Mouse (Mus musculus): ENCODE data around the gene Emilin1. TPM values are rescaled to one million over a fixed set of nuclear protein-coding genes. Genes with fewer than 3 reads are reported as not detected.
A peak's percentile ranks its signal among the peaks of the same experiment; 100 is the strongest.

The Emilin1 gene
- total RNA-seq, 2 experiments from 2014 or later = 2.5 to 3.4 TPM

- no peak for DNase-seq (ENCODE audit: extremely low spot score in 1 of 2, low spot score in 1 of 2)
Observed at GRCm38 (mm10) chr5:30901860-30902259, 11.3 kb upstream of the Emilin1 start.

- peak; percentile 86 to 88 for DNase-seq (ENCODE audit: extremely low spot score in 1 of 2, low spot score in 1 of 2)
Observed at GRCm38 (mm10) chr5:30907413-30908059, 5.7 kb upstream of the Emilin1 start, which contains the start of gene Ost4. Gene Ost4 (minus strand): TSS chr5:30907788.

- no peak for DNase-seq (ENCODE audit: extremely low spot score in 1 of 2, low spot score in 1 of 2)
Observed at GRCm38 (mm10) chr5:30908426-30909299, 4.5 kb upstream of the Emilin1 start.

GRCm38 (mm10) chr5:30909300-30909659 lies 3.9 kb upstream of the Emilin1 start:
- DNase-seq (ENCODE audit: extremely low spot score in 1 of 2, low spot score in 1 of 2) = no peak

GRCm38 (mm10) chr5:30909863-30910262 lies 3.3 kb upstream of the Emilin1 start:
- no peak for DNase-seq (ENCODE audit: extremely low spot score in 1 of 2, low spot score in 1 of 2)

- no peak for DNase-seq (ENCODE audit: extremely low spot score in 1 of 2, low spot score in 1 of 2)
Observed at GRCm38 (mm10) chr5:30910481-30910880, 2.7 kb upstream of the Emilin1 start.

GRCm38 (mm10) chr5:30912156-30912555 lies 1.0 kb upstream of the Emilin1 start:
- DNase-seq (ENCODE audit: extremely low spot score in 1 of 2, low spot score in 1 of 2) = no peak

GRCm38 (mm10) chr5:30914101-30914635 lies 966 bp downstream of the Emilin1 start:
- no peak for DNase-seq (ENCODE audit: extremely low spot score in 1 of 2, low spot score in 1 of 2)

- DNase-seq (ENCODE audit: extremely low spot score in 1 of 2, low spot score in 1 of 2) = no peak
Observed at GRCm38 (mm10) chr5:30914849-30915248, 1.6 kb downstream of the Emilin1 start.

GRCm38 (mm10) chr5:30915456-30915855 lies 2.3 kb downstream of the Emilin1 start:
- no peak for DNase-seq (ENCODE audit: extremely low spot score in 1 of 2, low spot score in 1 of 2)

- peak; percentile 64 to 65 for DNase-seq (ENCODE audit: extremely low spot score in 1 of 2, low spot score in 1 of 2)
Observed at GRCm38 (mm10) chr5:30915974-30916433, 2.8 kb downstream of the Emilin1 start.

GRCm38 (mm10) chr5:30916841-30917240 lies 3.6 kb downstream of the Emilin1 start:
- DNase-seq (ENCODE audit: extremely low spot score in 1 of 2, low spot score in 1 of 2) = no peak

- no peak for DNase-seq (ENCODE audit: extremely low spot score in 1 of 2, low spot score in 1 of 2)
Observed at GRCm38 (mm10) chr5:30917348-30917747, 4.1 kb downstream of the Emilin1 start.

GRCm38 (mm10) chr5:30917891-30918670 lies 4.9 kb downstream of the Emilin1 start:
- no peak for DNase-seq (ENCODE audit: extremely low spot score in 1 of 2, low spot score in 1 of 2)

GRCm38 (mm10) chr5:30918691-30919090 lies 5.5 kb downstream of the Emilin1 start:
- no peak for DNase-seq (ENCODE audit: extremely low spot score in 1 of 2, low spot score in 1 of 2)

GRCm38 (mm10) chr5:30919831-30920614 lies 6.8 kb downstream of the Emilin1 start:
- no peak for DNase-seq (ENCODE audit: extremely low spot score in 1 of 2, low spot score in 1 of 2)

- no peak for DNase-seq (ENCODE audit: extremely low spot score in 1 of 2, low spot score in 1 of 2)
Observed at GRCm38 (mm10) chr5:30920621-30921020, 7.4 kb downstream of the Emilin1 start.

GRCm38 (mm10) chr5:30921256-30922033 lies 8.2 kb downstream of the Emilin1 start, which contains the start of gene Khk:
Gene Khk (plus strand): TSS chr5:30921431.
- peak; percentile 94 to 97 for DNase-seq (ENCODE audit: extremely low spot score in 1 of 2, low spot score in 1 of 2)

GRCm38 (mm10) chr5:30922581-30923041 lies 9.4 kb downstream of the Emilin1 start:
- DNase-seq (ENCODE audit: extremely low spot score in 1 of 2, low spot score in 1 of 2) = no peak
